Mouse (Mus musculus): Measurements from ENCODE around the gene Lmo2. TPM values are rescaled to one million over a fixed set of nuclear protein-coding genes. Genes with fewer than 3 reads are reported as not detected.

The Lmo2 gene
- polyA plus RNA-seq, 1 experiment = 281 TPM

DNA sequence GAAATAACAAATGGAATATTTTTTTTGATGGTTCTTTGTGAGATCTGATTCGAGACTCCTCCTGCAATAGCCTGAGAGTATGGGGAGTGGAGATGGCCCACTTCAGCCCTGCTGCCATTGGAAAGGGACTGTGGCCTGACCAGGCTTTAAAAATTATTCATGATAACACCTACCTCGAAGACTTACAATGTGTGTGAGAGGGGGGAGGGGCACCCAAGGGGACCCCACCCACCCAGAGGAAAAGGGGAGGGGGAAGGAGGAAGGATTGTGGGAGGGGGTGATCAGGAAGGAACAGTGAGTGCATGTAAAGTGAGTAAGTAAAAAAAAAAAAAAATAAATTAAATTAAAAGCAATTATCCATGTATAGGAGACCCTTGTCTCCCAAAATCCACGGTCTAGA is 848 bp downstream of the Lmo2 start:
- peaks cover 58% of the 10 kb centered on the region for H3K4me1 ChIP-seq (ENCODE audit: control insufficient read depth, insufficient read depth, low read length)
- H3K27ac ChIP-seq (ENCODE audit: insufficient read depth, low read depth, low read length) = no peak overlapping the region
- TF ChIP-seq CTCF (IDR thresholded peaks at IDR 0.05; ENCODE audit: low read depth, low read length) (no peak), POLR2A (IDR thresholded peaks at IDR 0.05; ENCODE audit: borderline replicate concordance, low read depth, low read length) (no peak)
- no peak overlapping the region for H3K4me3 ChIP-seq (ENCODE audit: insufficient read depth, low read length)

GRCm38 (mm10) chr2:103959066-103959465 is 1.3 kb downstream of the Lmo2 start:
- Histone ChIP-seq H3K4me3 (ENCODE audit: insufficient read depth, low read length) (no peak overlapping the region), H3K27ac (ENCODE audit: insufficient read depth, low read depth, low read length) (no peak overlapping the region), H3K4me1 (ENCODE audit: control insufficient read depth, insufficient read depth, low read length) (peaks cover 58% of the 10 kb centered on the region)
- TF ChIP-seq POLR2A (IDR thresholded peaks at IDR 0.05; ENCODE audit: borderline replicate concordance, low read depth, low read length) (no peak), CTCF (IDR thresholded peaks at IDR 0.05; ENCODE audit: low read depth, low read length) (no peak)

GRCm38 (mm10) chr2:103959574-103959973 is 1.8 kb downstream of the Lmo2 start:
- H3K4me3 ChIP-seq (ENCODE audit: insufficient read depth, low read length) = no peak overlapping the region
- H3K27ac ChIP-seq (ENCODE audit: insufficient read depth, low read depth, low read length) = no peak overlapping the region
- H3K4me1 ChIP-seq (ENCODE audit: control insufficient read depth, insufficient read depth, low read length) = peaks cover 63% of the 10 kb centered on the region
- no peak for TF ChIP-seq CTCF (IDR thresholded peaks at IDR 0.05; ENCODE audit: low read depth, low read length)
- no peak for TF ChIP-seq POLR2A (IDR thresholded peaks at IDR 0.05; ENCODE audit: borderline replicate concordance, low read depth, low read length)

DNA sequence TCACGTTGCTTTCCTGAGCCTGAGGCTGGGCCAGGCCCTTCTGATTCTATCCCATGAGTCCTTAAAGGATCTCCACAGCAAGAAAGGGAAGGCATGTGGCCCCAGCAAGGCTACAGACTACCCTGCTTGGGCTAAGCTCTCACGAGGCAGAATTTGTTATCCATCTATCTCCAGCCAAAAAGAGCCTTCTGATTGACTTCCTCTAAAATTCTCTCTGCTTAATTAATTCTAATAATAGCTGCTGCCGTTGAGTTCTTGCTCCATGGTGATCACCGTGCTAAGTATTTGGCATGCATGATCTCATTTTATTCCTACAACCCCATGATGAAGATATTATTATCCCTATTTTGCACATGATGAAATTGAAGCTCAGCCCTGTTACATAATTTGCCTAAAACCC is 4.6 kb downstream of the Lmo2 start:
- no peak overlapping the region for H3K4me3 ChIP-seq (ENCODE audit: insufficient read depth, low read length)
- TF ChIP-seq POLR2A (IDR thresholded peaks at IDR 0.05; ENCODE audit: borderline replicate concordance, low read depth, low read length) = no peak
- TF ChIP-seq CTCF (IDR thresholded peaks at IDR 0.05; ENCODE audit: low read depth, low read length) = no peak

DNA sequence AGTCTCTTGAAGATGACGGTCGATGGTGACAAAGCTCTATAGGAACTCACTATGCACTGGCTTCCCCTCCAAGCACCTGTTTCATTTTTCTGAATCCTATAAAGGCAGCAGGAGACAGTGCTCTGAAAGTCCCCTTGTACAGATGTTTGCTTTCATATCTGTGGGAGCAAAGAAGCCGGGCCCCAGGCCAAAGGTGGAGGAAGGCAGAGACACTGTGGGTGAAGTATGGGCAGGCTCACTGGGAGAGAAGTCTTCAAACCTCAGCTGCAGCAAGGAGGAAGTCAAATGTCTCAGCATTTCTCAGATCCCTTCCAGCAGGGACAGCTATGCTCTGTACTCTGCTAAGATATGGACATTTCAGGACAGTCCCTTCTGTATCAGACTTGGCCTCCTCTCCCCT is 7.6 kb downstream of the Lmo2 start:
- Histone ChIP-seq H3K27ac (ENCODE audit: insufficient read depth, low read depth, low read length) (peak overlapping the region; percentile 89), H3K4me3 (ENCODE audit: insufficient read depth, low read length) (no peak overlapping the region), H3K4me1 (ENCODE audit: control insufficient read depth, insufficient read depth, low read length) (peaks cover 63% of the 10 kb centered on the region)
- TF ChIP-seq POLR2A (IDR thresholded peaks at IDR 0.05; ENCODE audit: borderline replicate concordance, low read depth, low read length) (no peak), CTCF (IDR thresholded peaks at IDR 0.05; ENCODE audit: low read depth, low read length) (no peak)

More for the DNA sequence above, 4.6 kb downstream of the Lmo2 start:
- peaks cover 72% of the 10 kb centered on the region for H3K4me1 ChIP-seq (ENCODE audit: control insufficient read depth, insufficient read depth, low read length)
- H3K27ac ChIP-seq (ENCODE audit: insufficient read depth, low read depth, low read length) = peak overlapping the region; percentile 87

GRCm38 (mm10) chr2:103968186-103968585 is 10.4 kb downstream of the Lmo2 start:
- Histone ChIP-seq H3K4me1 (ENCODE audit: control insufficient read depth, insufficient read depth, low read length) (peaks cover 49% of the 10 kb centered on the region), H3K27ac (ENCODE audit: insufficient read depth, low read depth, low read length) (peak overlapping the region; percentile 24; the same call in 1 of the 2 replicates)

GRCm38 (mm10) chr2:103968919-103969436 is 11.2 kb downstream of the Lmo2 start:
- peak overlapping the region; percentile 73 for H3K4me3 ChIP-seq (ENCODE audit: insufficient read depth, low read length)
- H3K4me1 ChIP-seq (ENCODE audit: control insufficient read depth, insufficient read depth, low read length) = peaks cover 49% of the 10 kb centered on the region
- TF ChIP-seq POLR2A (IDR thresholded peaks at IDR 0.05; ENCODE audit: borderline replicate concordance, low read depth, low read length) (no peak), CTCF (IDR thresholded peaks at IDR 0.05; ENCODE audit: low read depth, low read length) (no peak)
- H3K27ac ChIP-seq (ENCODE audit: insufficient read depth, low read depth, low read length) = peak overlapping the region; percentile 96

More at GRCm38 (mm10) chr2:103968186-103968585, 10.4 kb downstream of the Lmo2 start:
- H3K4me3 ChIP-seq (ENCODE audit: insufficient read depth, low read length) = no peak overlapping the region
- no peak for TF ChIP-seq CTCF (IDR thresholded peaks at IDR 0.05; ENCODE audit: low read depth, low read length)
- no peak for TF ChIP-seq POLR2A (IDR thresholded peaks at IDR 0.05; ENCODE audit: borderline replicate concordance, low read depth, low read length)

DNA sequence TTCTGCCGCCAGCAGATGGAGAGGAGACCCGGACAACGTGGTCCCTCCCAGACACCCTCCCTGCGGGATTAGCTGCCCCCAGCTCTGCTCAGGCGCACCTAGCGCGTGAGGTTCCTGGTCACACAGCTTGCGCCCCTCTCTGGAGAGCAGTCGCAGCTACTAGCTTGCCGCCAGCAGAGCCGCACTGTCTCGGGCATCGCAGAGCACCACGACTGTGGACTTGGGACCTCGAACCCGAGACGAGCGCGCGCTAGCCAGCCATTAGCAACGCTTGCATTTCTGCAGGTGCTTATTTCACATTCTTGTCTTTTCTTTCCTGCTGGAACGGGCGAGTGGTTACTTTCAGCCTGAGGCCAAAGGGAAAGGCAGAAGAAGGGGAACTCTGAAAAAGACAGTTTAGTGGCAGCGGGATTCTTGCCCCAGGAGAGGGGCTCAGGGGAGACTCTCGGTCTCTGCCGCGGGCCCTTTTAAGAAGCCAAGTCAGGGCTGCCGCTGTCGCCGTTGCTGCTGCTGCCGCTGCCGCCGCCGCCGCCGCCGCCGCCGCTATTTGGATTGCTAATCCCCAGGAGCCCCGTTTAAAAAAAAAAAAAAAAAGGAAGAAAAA is 11.8 kb downstream of the Lmo2 start:
- H3K4me1 ChIP-seq (ENCODE audit: control insufficient read depth, insufficient read depth, low read length) = peaks cover 45% of the 10 kb centered on the region
- H3K27ac ChIP-seq (ENCODE audit: insufficient read depth, low read depth, low read length) = peak overlapping the region; percentile 96
- H3K4me3 ChIP-seq (ENCODE audit: insufficient read depth, low read length) = peak overlapping the region; percentile 73
- TF ChIP-seq CTCF (IDR thresholded peaks at IDR 0.05; ENCODE audit: low read depth, low read length) (peak; percentile 36; the same call in 1 of the 2 replicates), POLR2A (IDR thresholded peaks at IDR 0.05; ENCODE audit: borderline replicate concordance, low read depth, low read length) (no peak)

DNA sequence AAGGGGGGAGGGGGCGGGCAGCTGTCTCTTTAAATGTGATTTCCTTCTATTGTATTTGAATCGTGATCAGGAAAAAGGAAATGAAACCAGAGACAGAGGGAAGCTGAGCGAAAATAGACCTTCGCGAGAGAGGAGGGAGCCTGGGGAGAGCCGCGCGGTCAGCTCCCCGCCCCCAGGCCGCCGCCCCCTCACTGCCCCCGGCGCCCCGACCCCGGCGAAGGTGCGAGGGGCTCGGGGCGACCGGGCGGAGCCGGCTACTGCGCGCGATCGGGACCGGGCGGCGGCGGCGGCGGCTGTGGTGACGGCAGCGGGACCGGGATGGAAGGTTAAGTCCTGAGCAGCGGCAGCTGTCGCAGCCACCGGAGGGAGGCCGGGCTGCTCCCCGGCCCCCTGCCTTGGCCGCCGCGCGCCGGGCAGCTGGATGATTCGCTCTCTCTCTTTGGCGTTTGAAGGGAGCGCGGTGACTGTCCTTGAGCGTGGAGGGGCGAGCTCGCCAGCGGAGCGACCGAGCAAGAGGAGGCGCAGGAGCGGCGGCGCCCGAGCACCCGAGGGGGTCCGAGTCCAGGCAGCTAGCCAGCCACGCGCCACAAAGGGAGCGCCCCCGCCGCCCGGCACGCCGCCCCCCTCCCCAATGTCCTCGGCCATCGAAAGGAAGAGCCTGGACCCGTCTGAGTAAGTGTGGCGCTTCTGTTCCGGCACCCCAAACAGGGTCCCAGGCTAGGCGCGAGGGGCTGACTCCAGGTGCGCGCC is 12.4 kb downstream of the Lmo2 start:
- H3K4me3 ChIP-seq (ENCODE audit: insufficient read depth, low read length) = peak overlapping the region; percentile 70
- H3K27ac ChIP-seq (ENCODE audit: insufficient read depth, low read depth, low read length) = peak overlapping the region; percentile 91
- no peak for TF ChIP-seq CTCF (IDR thresholded peaks at IDR 0.05; ENCODE audit: low read depth, low read length)
- no peak for TF ChIP-seq POLR2A (IDR thresholded peaks at IDR 0.05; ENCODE audit: borderline replicate concordance, low read depth, low read length)
- H3K4me1 ChIP-seq (ENCODE audit: control insufficient read depth, insufficient read depth, low read length) = peaks cover 40% of the 10 kb centered on the region

Measured in bone marrow macrophage, adult 2 months (primary cell).